ENCODE assay signal across 8 mouse cellular contexts in the genomic region with DNA sequence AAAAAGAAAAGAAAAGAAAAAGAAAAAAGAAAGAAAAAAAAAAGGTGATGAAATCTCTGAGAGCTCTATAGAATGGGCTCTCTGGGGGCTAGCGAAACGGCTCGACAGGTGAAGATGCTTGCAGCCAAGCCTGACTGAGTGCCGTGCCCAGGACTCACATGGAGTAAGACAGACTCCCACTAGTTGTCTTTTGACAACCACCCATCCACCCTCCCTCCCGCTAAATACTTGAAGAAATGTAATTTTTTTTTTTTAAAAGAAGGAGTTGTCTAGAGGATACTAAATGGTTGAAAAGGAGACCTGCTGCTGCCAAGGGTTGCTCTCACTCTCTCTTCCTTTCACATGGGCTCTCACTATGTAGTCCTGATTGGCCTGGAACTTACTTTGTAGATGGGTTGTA. TPM values are rescaled to one million over a fixed set of nuclear protein-coding genes. Genes with fewer than 3 reads are reported as not detected.
DNase-seq lines count a peak whose midpoint lies in the region; ATAC-seq and TF ChIP-seq lines count a peak whose summit lies in the region.
"Had no signal": no experiment of that assay in that cellular context is flagged by ENCODE, and none has a peak within 500 bp of the region (broad histone marks: within the 10 kb centered on the region; RNA-seq: fewer than 3 reads in every experiment).

No protein-coding gene starts in this region.

- WGBS in forebrain, embryonic 14.5 days, result 8% methylated on average over 5 of the region's 5 CpGs
- WGBS in stomach, postnatal 0 days, result 21% methylated on average over 5 of the region's 5 CpGs

- ATAC-seq in megakaryocyte, adult 5-6 weeks (ENCODE audit: poor library complexity, severe bottlenecking), result no peak
- ATAC-seq in forebrain, embryonic 14.5 days, result 0 out of 2 replicates have a peak, but pooled peaks have one; percentile 5
- ATAC-seq in stomach, postnatal 0 days (ENCODE audit: low FRiP score, low TSS enrichment), result no peak

- peak overlapping the region; percentile 99 for H3K4me3 ChIP-seq in megakaryocyte, embryonic 14.5 days (replicated peaks)
- peak overlapping the region; percentile 85 for H3K4me3 ChIP-seq in forebrain, embryonic 14.5 days (ENCODE audit: low read depth, low read length)
- peak overlapping the region; percentile 98 for H3K4me3 ChIP-seq in stomach, postnatal 0 days (ENCODE audit: low read depth, low read length)

- H3K4me1 ChIP-seq in megakaryocyte, embryonic 14.5 days, result peaks cover 50% of the 10 kb centered on the region
- H3K4me1 ChIP-seq in forebrain, embryonic 14.5 days (ENCODE audit: control insufficient read depth, insufficient read depth, low read length), result peaks cover 7% of the 10 kb centered on the region
- H3K4me1 ChIP-seq in stomach, postnatal 0 days (replicated peaks; ENCODE audit: control insufficient read depth, insufficient read depth), result 0 out of 2 replicates have a peak, but pooled peaks cover 6% of the 10 kb centered on the region

- peak overlapping the region; percentile 55 for H3K4me2 ChIP-seq in forebrain, embryonic 14.5 days (ENCODE audit: low read length)
- peak overlapping the region; percentile 62 for H3K4me2 ChIP-seq in stomach, postnatal 0 days (replicated peaks; ENCODE audit: low read depth)

- no peaks in the 10 kb centered on the region for H3K27me3 ChIP-seq in megakaryocyte, embryonic 14.5 days (replicated peaks)
- no peaks in the 10 kb centered on the region for H3K27me3 ChIP-seq in forebrain, embryonic 14.5 days (replicated peaks; ENCODE audit: control insufficient read depth, insufficient read depth, low read length)
- H3K27me3 ChIP-seq in stomach, postnatal 0 days (ENCODE audit: control insufficient read depth, insufficient read depth, low read length), result no peaks in the 10 kb centered on the region

- H3K9ac ChIP-seq in forebrain, embryonic 14.5 days (ENCODE audit: low read length), result peak overlapping the region; percentile 64
- H3K9ac ChIP-seq in stomach, postnatal 0 days (ENCODE audit: low read length), result no peak overlapping the region

- DNase-seq in forebrain, embryonic 14.5 days (ENCODE audit: low spot score), result no peak
- DNase-seq in liver, result peak; percentile 37
- DNase-seq in stomach, postnatal 0 days (ENCODE audit: low spot score), result no peak
- no peak for DNase-seq in layer of hippocampus, adult 18-20 months (ENCODE audit: low spot score in 2 of 2)
- no peak for DNase-seq in kidney, adult 8-10 months

- no peak for TF ChIP-seq EP300 in stomach, postnatal 0 days (optimal IDR thresholded peaks at IDR 0.05)

- no peak for TF ChIP-seq CTCF in stomach, postnatal 0 days (IDR thresholded peaks at IDR 0.05; ENCODE audit: low read depth)

- peaks cover 14% of the 10 kb centered on the region for H3K36me3 ChIP-seq in megakaryocyte, embryonic 14.5 days (replicated peaks; ENCODE audit: low read length)
- 0 out of 2 replicates have a peak, but pooled peaks cover 3% of the 10 kb centered on the region for H3K36me3 ChIP-seq in forebrain, embryonic 14.5 days (ENCODE audit: control insufficient read depth, insufficient read depth, low read length)
- H3K36me3 ChIP-seq in stomach, postnatal 0 days (ENCODE audit: control insufficient read depth, insufficient read depth, low read length), result no peaks in the 10 kb centered on the region

- H3K9me3 ChIP-seq in megakaryocyte, embryonic 14.5 days, result no peaks in the 10 kb centered on the region
- no peaks in the 10 kb centered on the region for H3K9me3 ChIP-seq in forebrain, embryonic 14.5 days (replicated peaks; ENCODE audit: control insufficient read depth, low read length)
- no peaks in the 10 kb centered on the region for H3K9me3 ChIP-seq in stomach, postnatal 0 days (ENCODE audit: control insufficient read depth, low read length)

- H3K27ac ChIP-seq in forebrain, embryonic 14.5 days (ENCODE audit: low read depth, low read length), result no peak overlapping the region
- H3K27ac ChIP-seq in stomach, postnatal 0 days (replicated peaks), result 0 out of 2 replicates have a peak overlapping the region, but pooled peaks have one; percentile 67

RNA-seq across cellular contexts. Expression of a gene that starts 0.7 kb away (rescaled TPM):
- 502 and 744 TPM in 2 replicates for polyA plus RNA-seq in megakaryocyte, embryonic 14.5 days (2012; ENCODE audit: insufficient read depth, low replicate concordance)
- total RNA-seq in megakaryocyte, adult 5-6 weeks (2015), result 167 and 170 TPM in 2 replicates
- 136 and 142 TPM in 2 replicates for total RNA-seq in megakaryocyte, adult 5-6 weeks (2017)
- polyA plus RNA-seq in forebrain, embryonic 14.5 days (2014; fragmentation: Nextera tagmentation; extraction: Ambion mirVana), result 133 and 142 TPM in 2 replicates
- 18.4 and 22.0 TPM in 2 replicates for polyA plus RNA-seq in stomach, postnatal 0 days (2015; fragmentation: Nextera tagmentation; extraction: Ambion mirVana)
- total RNA-seq in layer of hippocampus, adult 18-20 months (2021), result 100 to 1,000 TPM; 149 to 156 TPM

RNA-seq across cellular contexts. Expression of a gene that starts 21.0 kb away (rescaled TPM):
- 0.43 TPM in 1 of 2 replicates, not detected in the other for polyA plus RNA-seq in megakaryocyte, embryonic 14.5 days (2012; ENCODE audit: insufficient read depth, low replicate concordance)
- total RNA-seq in megakaryocyte, adult 5-6 weeks (2015), result not detected in 2 replicates
- not detected in 2 replicates for total RNA-seq in megakaryocyte, adult 5-6 weeks (2017)
- 3.5 and 4.4 TPM in 2 replicates for polyA plus RNA-seq in forebrain, embryonic 14.5 days (2014; fragmentation: Nextera tagmentation; extraction: Ambion mirVana)
- 0.06 TPM in 2 replicates for polyA plus RNA-seq in stomach, postnatal 0 days (2015; fragmentation: Nextera tagmentation; extraction: Ambion mirVana)
- total RNA-seq in layer of hippocampus, adult 18-20 months (2021), result 1 to 10 TPM; 2.0 to 2.1 TPM
- total RNA-seq: gastrocnemius, postnatal 10 days had no signal

RNA-seq across cellular contexts. Expression of a gene that starts 24.0 kb away (rescaled TPM):
- polyA plus RNA-seq in megakaryocyte, embryonic 14.5 days (2012; ENCODE audit: insufficient read depth, low replicate concordance), result not detected in 2 replicates
- not detected in 2 replicates for total RNA-seq in megakaryocyte, adult 5-6 weeks (2015)
- not detected in 2 replicates for total RNA-seq in megakaryocyte, adult 5-6 weeks (2017)
- polyA plus RNA-seq in forebrain, embryonic 14.5 days (2014; fragmentation: Nextera tagmentation; extraction: Ambion mirVana), result 0.53 and 1.4 TPM in 2 replicates
- not detected in 2 replicates for polyA plus RNA-seq in stomach, postnatal 0 days (2015; fragmentation: Nextera tagmentation; extraction: Ambion mirVana)
- total RNA-seq in layer of hippocampus, adult 18-20 months (2021), result not detected
- total RNA-seq: gastrocnemius, postnatal 10 days had no signal

RNA-seq across cellular contexts. Expression of a gene that starts 25.1 kb away (rescaled TPM):
- 0.54 TPM in 1 of 2 replicates, not detected in the other for polyA plus RNA-seq in megakaryocyte, embryonic 14.5 days (2012; ENCODE audit: insufficient read depth, low replicate concordance)
- total RNA-seq in megakaryocyte, adult 5-6 weeks (2015), result not detected in 2 replicates
- total RNA-seq in megakaryocyte, adult 5-6 weeks (2017), result 0.65 TPM in 1 of 2 replicates, not detected in the other
- polyA plus RNA-seq in forebrain, embryonic 14.5 days (2014; fragmentation: Nextera tagmentation; extraction: Ambion mirVana), result 0.53 TPM in 1 of 2 replicates, not detected in the other
- polyA plus RNA-seq in stomach, postnatal 0 days (2015; fragmentation: Nextera tagmentation; extraction: Ambion mirVana), result 0.13 and 0.22 TPM in 2 replicates
- not detected for total RNA-seq in layer of hippocampus, adult 18-20 months (2021)
- total RNA-seq: gastrocnemius, postnatal 10 days had no signal

RNA-seq across cellular contexts. Expression of a gene that starts 26.5 kb away (rescaled TPM):
- 30.5 and 34.7 TPM in 2 replicates for polyA plus RNA-seq in megakaryocyte, embryonic 14.5 days (2012; ENCODE audit: insufficient read depth, low replicate concordance)
- 11.0 and 11.5 TPM in 2 replicates for total RNA-seq in megakaryocyte, adult 5-6 weeks (2015)
- total RNA-seq in megakaryocyte, adult 5-6 weeks (2017), result 8.7 and 9.0 TPM in 2 replicates
- 32.6 and 47.3 TPM in 2 replicates for polyA plus RNA-seq in forebrain, embryonic 14.5 days (2014; fragmentation: Nextera tagmentation; extraction: Ambion mirVana)
- 24.6 and 27.2 TPM in 2 replicates for polyA plus RNA-seq in stomach, postnatal 0 days (2015; fragmentation: Nextera tagmentation; extraction: Ambion mirVana)
- total RNA-seq in layer of hippocampus, adult 18-20 months (2021), result 10 to 100 TPM; 53.9 to 58.0 TPM
